Mouse (Mus musculus) urinary bladder, postnatal 36 days (tissue): ENCODE measurements around the gene Vsx1.
A peak's percentile ranks its signal among the peaks of the same experiment; 100 is the strongest.

Experiments used
- DNase-seq, 2 experiments: peaks; one replicate each; pipeline ENCODE4 v3.0.0; 2022; ENCODE audit warnings: low spot score in 2 of 2, mixed read lengths in 1 of 2

The Vsx1 gene

GRCm38 (mm10) chr2:150689223-150689800, at the start of gene Vsx1:
Gene Vsx1, minus strand, starts transcription at chr2:150689360.
- DNase-seq, result no peak

- DNase-seq, result no peak
Observed at GRCm38 (mm10) chr2:150737881-150738280, 48.7 kb upstream of the Vsx1 start.

GRCm38 (mm10) chr2:150735756-150736576, 46.8 kb upstream of the Vsx1 start:
- DNase-seq, result no peak

- no peak for DNase-seq
Observed at GRCm38 (mm10) chr2:150712167-150712674, 23.1 kb upstream of the Vsx1 start.

- no peak for DNase-seq
Observed at GRCm38 (mm10) chr2:150691481-150692170, 2.5 kb upstream of the Vsx1 start.

GRCm38 (mm10) chr2:150690216-150690615, 1.1 kb upstream of the Vsx1 start:
- DNase-seq, result no peak

- peak in 1 of 2 experiments; percentile 53 for DNase-seq
Observed at GRCm38 (mm10) chr2:150688541-150689186, 496 bp downstream of the Vsx1 start.

- no peak for DNase-seq
Observed at GRCm38 (mm10) chr2:150687871-150688540, 1.2 kb downstream of the Vsx1 start.

- DNase-seq, result no peak
Observed at GRCm38 (mm10) chr2:150685389-150685788, 3.8 kb downstream of the Vsx1 start.

GRCm38 (mm10) chr2:150684451-150684850, 4.7 kb downstream of the Vsx1 start:
- DNase-seq, result no peak

- DNase-seq, result no peak
Observed at GRCm38 (mm10) chr2:150681581-150681980, 7.6 kb downstream of the Vsx1 start.

GRCm38 (mm10) chr2:150678392-150678791, 10.8 kb downstream of the Vsx1 start:
- DNase-seq, result peak in 1 of 2 experiments; percentile 70

GRCm38 (mm10) chr2:150675525-150675924, 13.6 kb downstream of the Vsx1 start:
- no peak for DNase-seq

GRCm38 (mm10) chr2:150674900-150675299, 14.3 kb downstream of the Vsx1 start:
- no peak for DNase-seq

GRCm38 (mm10) chr2:150673929-150674328, 15.2 kb downstream of the Vsx1 start:
- DNase-seq, result no peak

- DNase-seq, result no peak
Observed at GRCm38 (mm10) chr2:150671609-150672290, 17.4 kb downstream of the Vsx1 start.

- no peak for DNase-seq
Observed at GRCm38 (mm10) chr2:150670926-150671325, 18.2 kb downstream of the Vsx1 start.

GRCm38 (mm10) chr2:150669454-150670045, 19.6 kb downstream of the Vsx1 start:
- DNase-seq, result no peak

GRCm38 (mm10) chr2:150668956-150669355, 20.2 kb downstream of the Vsx1 start:
- no peak for DNase-seq
